Mouse (Mus musculus) gastrocnemius, postnatal 25 days (tissue): ENCODE data around the gene Relb. TPM values are rescaled to one million over a fixed set of nuclear protein-coding genes. Genes with fewer than 3 reads are reported as not detected.
"Not testable (repeated sequence)": the region's sequence is repeated elsewhere in the genome, so short reads cannot be mapped to it uniquely, and the experiment has no call there.

ENCODE experiments used
- DNase-seq: peaks from one replicate; pipeline ENCODE4 v3.0.0; 2022
- total RNA-seq, 2 experiments: library from RNA; stranded (reverse); gene quantifications; 1 replicate in 1 of 2; 2 replicates in 1 of 2; pipeline ENCODE4 v1.2.3; 2021

Relb gene
- total RNA-seq, 2 experiments from 2014 or later: 4.4 to 5.8 TPM

GRCm38 (mm10) chr7:19632275-19632674, 3.0 kb upstream of the Relb start:
- no peak for DNase-seq

- peak; percentile 96 for DNase-seq
Measured at GRCm38 (mm10) chr7:19628536-19629360, 490 bp downstream of the Relb start.

GRCm38 (mm10) chr7:19628192-19628535, 1.1 kb downstream of the Relb start:
- no peak for DNase-seq

- DNase-seq: no peak
Measured at GRCm38 (mm10) chr7:19627721-19628120, 1.5 kb downstream of the Relb start.

GRCm38 (mm10) chr7:19623433-19623832, 5.8 kb downstream of the Relb start:
- no peak for DNase-seq

- DNase-seq: no peak
Measured at GRCm38 (mm10) chr7:19622241-19622640, 7.0 kb downstream of the Relb start.

- no peak for DNase-seq
Measured at GRCm38 (mm10) chr7:19620811-19621210, 8.4 kb downstream of the Relb start.

- no peak for DNase-seq
Measured at GRCm38 (mm10) chr7:19619004-19619801, 10.0 kb downstream of the Relb start.

- DNase-seq: no peak
Measured at GRCm38 (mm10) chr7:19615036-19615577, 14.1 kb downstream of the Relb start.

GRCm38 (mm10) chr7:19610969-19611368, 18.3 kb downstream of the Relb start:
- no peak for DNase-seq

- no peak for DNase-seq
Measured at GRCm38 (mm10) chr7:19609641-19610332, 19.5 kb downstream of the Relb start.

- no peak for DNase-seq
Measured at GRCm38 (mm10) chr7:19607291-19607690, 21.9 kb downstream of the Relb start.

GRCm38 (mm10) chr7:19604606-19605214, 24.5 kb downstream of the Relb start:
- DNase-seq: not testable (repeated sequence)

GRCm38 (mm10) chr7:19603849-19604605, 25.2 kb downstream of the Relb start, which contains the start of gene Clasrp:
Clasrp (minus strand) TSS chr7:19604486.
- DNase-seq: peak; percentile 95

- no peak for DNase-seq
Measured at GRCm38 (mm10) chr7:19603055-19603454, 26.2 kb downstream of the Relb start.

- no peak for DNase-seq
Measured at GRCm38 (mm10) chr7:19600562-19600961, 28.7 kb downstream of the Relb start.

GRCm38 (mm10) chr7:19593061-19593730, 36.0 kb downstream of the Relb start:
- DNase-seq: no peak

GRCm38 (mm10) chr7:19589917-19590316, 39.3 kb downstream of the Relb start:
- DNase-seq: no peak

GRCm38 (mm10) chr7:19589207-19589606, 40.0 kb downstream of the Relb start:
- DNase-seq: no peak

- no peak for DNase-seq
Measured at GRCm38 (mm10) chr7:19586269-19586668, 43.0 kb downstream of the Relb start.

- no peak for DNase-seq
Measured at GRCm38 (mm10) chr7:19580634-19581033, 48.6 kb downstream of the Relb start.
